Comparison of ENCODE assay signal across 10 mouse cellular contexts in the genomic region with DNA sequence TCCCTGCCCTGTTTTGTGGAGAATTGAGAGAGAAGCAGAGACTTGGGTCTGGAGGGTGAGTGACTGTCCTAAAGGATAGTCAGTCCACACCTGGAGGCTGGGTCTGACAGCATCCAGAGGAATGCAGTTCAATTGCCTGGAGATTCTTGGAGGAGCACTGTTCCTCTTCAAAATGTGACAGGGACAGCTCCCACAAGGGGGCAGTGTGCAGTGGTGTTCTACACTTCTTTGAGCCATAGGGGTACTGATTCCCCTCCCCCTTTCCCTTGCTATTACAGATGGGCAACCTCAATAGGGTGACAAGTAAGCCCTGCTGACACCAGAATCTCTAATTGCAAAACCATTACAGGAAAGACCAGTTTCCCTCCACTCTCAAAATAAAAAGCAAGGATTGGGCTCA.
DNase-seq lines count a peak whose midpoint lies in the region; ATAC-seq lines count a peak whose summit lies in the region.
"Had no signal": no experiment of that assay in that cellular context is flagged by ENCODE, and none has a peak within 500 bp of the region (broad histone marks: within the 10 kb centered on the region; RNA-seq: fewer than 3 reads in every experiment).

No protein-coding gene starts in this region.

- no peaks in the 10 kb centered on the region for H3K9me3 ChIP-seq in midbrain, embryonic 16.5 days (replicated peaks; ENCODE audit: control insufficient read depth, low read length, poor library complexity, severe bottlenecking)
- H3K9me3 ChIP-seq: liver, embryonic 13.5 days had no signal

- no peaks in the 10 kb centered on the region for H3K36me3 ChIP-seq in midbrain, embryonic 16.5 days (ENCODE audit: control insufficient read depth, insufficient read depth, low read length)
- H3K36me3 ChIP-seq: liver, embryonic 13.5 days had no signal

- H3K9ac ChIP-seq in midbrain, embryonic 16.5 days (ENCODE audit: low read depth, low read length) = no peak overlapping the region
- H3K9ac ChIP-seq: liver, embryonic 13.5 days had no signal

- DNase-seq in adrenal gland, postnatal 14 days = peak; percentile 13
- no peak for DNase-seq in adrenal gland, postnatal 4 days (ENCODE audit: low spot score in 2 of 2)
- peak; percentile 26 to 46 for DNase-seq in kidney, postnatal 4 days
- no peak for DNase-seq in kidney, adult 11 months
- DNase-seq in thymus, postnatal 14 days = peak; percentile 3
- no peak for DNase-seq in thymus, adult 18-20 months
- DNase-seq in thymus, postnatal 25 days = peak; percentile 3
- DNase-seq: liver, embryonic 13.5 days had no signal

- H3K4me2 ChIP-seq in midbrain, embryonic 16.5 days (ENCODE audit: low read length) = no peak overlapping the region
- H3K4me2 ChIP-seq: liver, embryonic 13.5 days had no signal

- H3K4me1 ChIP-seq in midbrain, embryonic 16.5 days (ENCODE audit: control insufficient read depth, insufficient read depth, low read length) = no peaks in the 10 kb centered on the region
- H3K4me1 ChIP-seq: liver, embryonic 13.5 days had no signal

- no peak overlapping the region for H3K27ac ChIP-seq in midbrain, embryonic 16.5 days (ENCODE audit: low read length)
- H3K27ac ChIP-seq: liver, embryonic 13.5 days had no signal

- H3K4me3 ChIP-seq in midbrain, embryonic 16.5 days (ENCODE audit: low read depth, low read length) = no peak overlapping the region
- H3K4me3 ChIP-seq: liver, embryonic 13.5 days had no signal

- no peaks in the 10 kb centered on the region for H3K27me3 ChIP-seq in midbrain, embryonic 16.5 days (ENCODE audit: control insufficient read depth, insufficient read depth, low read depth, low read length)
- H3K27me3 ChIP-seq: liver, embryonic 13.5 days had no signal

- no peak for ATAC-seq in midbrain, embryonic 16.5 days
- ATAC-seq: forebrain, embryonic 16.5 days had no signal

Comparison
In these comparisons a context has a peak if more than half of its experiments do, and no peak if none do; other contexts are left out.
1. DNase-seq: peak in adrenal gland, postnatal 14 days (single experiment), kidney, postnatal 4 days (2 of 2), thymus, postnatal 14 days (single experiment) and thymus, postnatal 25 days (single experiment); none in adrenal gland, postnatal 4 days (0 of 2), kidney, adult 11 months (single experiment) and thymus, adult 18-20 months (0 of 2).